Mouse (Mus musculus) intestine, postnatal 0 days (tissue): ENCODE measurements at regions not wholly inside any gene's neighbourhood (a gene's known extent, or its start where the extent isn't known, plus 50 kb on each side); places are given as distances from the start of the nearest gene placed in this dataset.

Experiments
- ATAC-seq: fragments of 200-750 bp; cut with Nextera tagmentation; 2 replicates; pipeline ENCODE4 v1.8.0; 2017; ENCODE audit warnings: mild to moderate bottlenecking, moderate TSS enrichment, moderate library complexity
- H3K27ac ChIP-seq: fragments of 300-500 bp; sonication (generic); 2 replicates; pipeline ENCODE4 v1.5.1; 2014; ENCODE audit warnings: mild to moderate bottlenecking, low read depth, low read length, moderate library complexity
- H3K27me3 ChIP-seq: fragments of 300-500 bp; sonication (generic); replicated peaks from 2 replicates; pipeline ENCODE4 v1.6.1; 2014; ENCODE audit warnings: low read length, mixed read lengths; ENCODE audit not compliant: control insufficient read depth, insufficient read depth
- H3K36me3 ChIP-seq: fragments of 300-500 bp; sonication (generic); 2 replicates; pipeline ENCODE4 v1.6.1; 2014; ENCODE audit warnings: mild to moderate bottlenecking, moderate library complexity; ENCODE audit not compliant: control insufficient read depth, insufficient read depth
- H3K4me1 ChIP-seq: fragments of 300-500 bp; sonication (generic); replicated peaks from 2 replicates; pipeline ENCODE4 v1.6.1; 2014; ENCODE audit warnings: antibody characterized with exemption, low read length, mixed read lengths; ENCODE audit not compliant: control insufficient read depth, insufficient read depth
- H3K4me2 ChIP-seq: fragments of 300-500 bp; sonication (generic); replicated peaks from 2 replicates; pipeline ENCODE4 v1.6.1; 2014; ENCODE audit warnings: low read depth, mild to moderate bottlenecking, moderate library complexity
- H3K4me3 ChIP-seq: fragments of 300-500 bp; sonication (generic); 2 replicates; pipeline ENCODE4 v1.5.1; 2014; ENCODE audit warnings: low read depth, low read length
- H3K9ac ChIP-seq: fragments of 300-500 bp; sonication (generic); 2 replicates; pipeline ENCODE4 v1.6.1; 2014; ENCODE audit warnings: mild to moderate bottlenecking, low read depth, low read length
- H3K9me3 ChIP-seq: fragments of 300-500 bp; sonication (generic); 2 replicates; pipeline ENCODE4 v1.6.1; 2016; ENCODE audit warnings: mixed run types; ENCODE audit not compliant: control insufficient read depth
- CTCF ChIP-seq: sonication (generic); IDR thresholded peaks from 2 replicates; pipeline ENCODE4 v1.5.1; 2016; ENCODE audit warnings: low read depth, mild to moderate bottlenecking, control low read depth, antibody characterized with exemption, moderate library complexity
- WGBS: fragments of 180-500 bp; shearing (Covaris S2); extraction: QIAGEN DNeasy Blood & Tissue Kit; methylation state at CpG from one replicate; pipeline ENCODE4 v1.1.7; 2014; 5-methylcytosine and 5-hydroxymethylcytosine counted together

- 59% methylated on average over 6 of the region's 6 CpGs for WGBS
- Histone ChIP-seq H3K9ac (no peak overlapping the region), H3K36me3 (no peaks in the 10 kb centered on the region), H3K4me2 (no peak overlapping the region), H3K27ac (no peak overlapping the region), H3K4me1 (no peaks in the 10 kb centered on the region), H3K27me3 (no peaks in the 10 kb centered on the region), H3K4me3 (no peak overlapping the region), H3K9me3 (no peaks in the 10 kb centered on the region)
- no peak for ATAC-seq
- TF ChIP-seq CTCF: no peak
Measured at GRCm38 (mm10) chr16:58354551-58354950, 53.7 kb upstream of the Dcbld2 start.
